Mouse (Mus musculus): ENCODE measurements around the gene 4930404N11Rik.

DNA sequence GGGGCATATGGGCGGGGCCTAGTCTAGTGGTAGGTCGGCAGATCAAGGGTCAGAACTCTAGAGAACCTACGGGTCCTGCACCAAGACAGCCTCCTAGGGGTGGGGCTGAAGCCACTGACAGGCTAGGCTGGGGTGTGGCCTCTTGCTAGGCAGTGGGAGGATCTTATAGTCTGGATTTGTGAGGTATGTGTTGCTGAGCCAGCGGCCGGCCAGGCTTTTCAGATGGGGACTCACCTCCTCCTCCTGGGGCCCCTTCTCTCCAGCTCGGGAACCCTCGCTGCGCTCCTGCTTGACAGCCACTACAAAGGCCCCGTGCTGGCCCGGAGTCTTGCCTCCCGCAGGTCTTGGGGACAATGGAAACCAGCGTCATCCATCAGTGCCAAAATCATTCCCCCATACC lies 16.5 kb downstream of the 4930404N11Rik start:
- TF ChIP-seq FLI1 (IDR thresholded peaks at IDR 0.05; ENCODE audit: low read length), result no peak
- no peak for TF ChIP-seq GATA1 (IDR thresholded peaks at IDR 0.05; ENCODE audit: borderline replicate concordance, low read length)

Measured in megakaryocyte, embryonic 14.5 days (primary cell).